In genomic region chr11:34397661-34398060, GRCm38 (mm10) we compare ENCODE assay signal across 25 mouse cellular contexts.
"Had no signal": no experiment of that assay in that cellular context is flagged by ENCODE, and none has a peak within 500 bp of the region (broad histone marks: within the 10 kb centered on the region; RNA-seq: fewer than 3 reads in every experiment).

No protein-coding gene starts in this region.

- H3K4me1 ChIP-seq: embryonic facial prominence, embryonic 10.5 days; embryonic facial prominence, embryonic 12.5 days; embryonic facial prominence, embryonic 13.5 days; embryonic facial prominence, embryonic 15.5 days; forebrain, embryonic 12.5 days; forebrain, embryonic 13.5 days; forebrain, embryonic 15.5 days; heart, embryonic 10.5 days had no signal

- H3K36me3 ChIP-seq: embryonic facial prominence, embryonic 10.5 days; embryonic facial prominence, embryonic 12.5 days; embryonic facial prominence, embryonic 13.5 days; embryonic facial prominence, embryonic 15.5 days; forebrain, embryonic 10.5 days; forebrain, embryonic 12.5 days; forebrain, embryonic 15.5 days; heart, embryonic 10.5 days had no signal

- H3K27me3 ChIP-seq: embryonic facial prominence, embryonic 12.5 days; embryonic facial prominence, embryonic 13.5 days; embryonic facial prominence, embryonic 15.5 days; forebrain, embryonic 12.5 days; forebrain, embryonic 13.5 days; forebrain, embryonic 15.5 days had no signal

- H3K9ac ChIP-seq: embryonic facial prominence, embryonic 12.5 days; embryonic facial prominence, embryonic 13.5 days; embryonic facial prominence, embryonic 15.5 days; forebrain, embryonic 12.5 days; forebrain, embryonic 13.5 days; forebrain, embryonic 15.5 days; forebrain, postnatal 0 days had no signal

- DNase-seq: cerebellum, adult 8-10 months; cerebellum, adult 9-10 months; cerebellum, adult 9-11 months; cerebellum, postnatal 10 days; cerebellum, postnatal 14 days; cerebellum, postnatal 25 days; cerebellum, postnatal 36 days; embryo, embryonic 11 days; forebrain, postnatal 0 days; gastrocnemius, adult 2 months; gastrocnemius, postnatal 10 days; gastrocnemius, postnatal 14 days; gastrocnemius, postnatal 25 days; gastrocnemius, postnatal 36 days; heart, adult 2 months had no signal

- H3K9me3 ChIP-seq: embryonic facial prominence, embryonic 10.5 days; embryonic facial prominence, embryonic 12.5 days; embryonic facial prominence, embryonic 13.5 days; embryonic facial prominence, embryonic 15.5 days; forebrain, embryonic 10.5 days; forebrain, embryonic 12.5 days; forebrain, embryonic 13.5 days; forebrain, embryonic 15.5 days; heart, embryonic 10.5 days had no signal

- H3K27ac ChIP-seq: embryonic facial prominence, embryonic 10.5 days; embryonic facial prominence, embryonic 12.5 days; embryonic facial prominence, embryonic 13.5 days; embryonic facial prominence, embryonic 15.5 days; forebrain, embryonic 10.5 days; forebrain, embryonic 12.5 days; forebrain, embryonic 13.5 days; forebrain, embryonic 15.5 days; gastrocnemius, adult 2 months; heart, adult 2 months; heart, embryonic 10.5 days had no signal

- H3K4me3 ChIP-seq: embryonic facial prominence, embryonic 10.5 days; embryonic facial prominence, embryonic 12.5 days; embryonic facial prominence, embryonic 13.5 days; embryonic facial prominence, embryonic 15.5 days; erythroblast, embryonic 14.5 days; forebrain, embryonic 10.5 days; forebrain, embryonic 12.5 days; forebrain, embryonic 13.5 days; forebrain, embryonic 15.5 days; gastrocnemius, adult 2 months; heart, adult 2 months; heart, embryonic 10.5 days had no signal
